Mouse (Mus musculus) ovary, postnatal 14 days (tissue): ENCODE data around the gene Gm17545.
"Not testable (repeated sequence)": the region's sequence is repeated elsewhere in the genome, so short reads cannot be mapped to it uniquely, and the experiment has no call there.

ENCODE experiments used
- DNase-seq: peaks from one replicate; pipeline ENCODE4 v3.0.0; 2022; ENCODE audit warnings: low spot score

Gm17545 gene

GRCm38 (mm10) chr9:22453990-22454389 lies at the start of gene Gm17545:
Gene Gm17545 (plus strand): TSS chr9:22454290.
- not testable (repeated sequence) for DNase-seq

GRCm38 (mm10) chr9:22405414-22405813 lies 48.7 kb upstream of the Gm17545 start:
- no peak for DNase-seq

GRCm38 (mm10) chr9:22407633-22408032 lies 46.5 kb upstream of the Gm17545 start:
- DNase-seq, result not testable (repeated sequence)

- not testable (repeated sequence) for DNase-seq
Measured at GRCm38 (mm10) chr9:22408344-22408743, 45.7 kb upstream of the Gm17545 start.

DNA sequence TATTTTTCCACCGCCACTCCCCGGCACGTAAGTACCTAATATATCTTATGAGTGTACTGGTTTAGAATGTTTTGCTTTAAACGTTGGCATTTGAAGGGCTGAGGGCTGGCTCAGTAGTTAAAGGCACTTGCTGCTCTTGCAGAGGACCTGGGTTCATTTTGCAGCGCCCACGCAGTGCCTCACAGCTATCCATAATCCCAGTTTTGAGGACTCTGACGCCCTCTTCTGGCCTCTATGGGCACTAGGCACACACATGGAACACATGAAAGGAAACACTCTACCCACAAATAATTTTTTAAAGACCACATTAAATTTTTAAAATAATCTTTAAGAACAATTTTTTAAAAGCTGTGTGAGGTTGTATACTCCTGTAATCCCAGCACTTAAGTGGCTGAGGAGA lies 44.6 kb upstream of the Gm17545 start:
- DNase-seq, result no peak

- peak; percentile 90 for DNase-seq
Measured at GRCm38 (mm10) chr9:22411002-22411857, 42.9 kb upstream of the Gm17545 start, which contains the start of gene 9530077C05Rik. Gene 9530077C05Rik (plus strand): TSS chr9:22411513.

- DNase-seq, result no peak
Measured at GRCm38 (mm10) chr9:22416187-22416586, 37.9 kb upstream of the Gm17545 start.

GRCm38 (mm10) chr9:22417547-22417946 lies 36.5 kb upstream of the Gm17545 start:
- no peak for DNase-seq

DNA sequence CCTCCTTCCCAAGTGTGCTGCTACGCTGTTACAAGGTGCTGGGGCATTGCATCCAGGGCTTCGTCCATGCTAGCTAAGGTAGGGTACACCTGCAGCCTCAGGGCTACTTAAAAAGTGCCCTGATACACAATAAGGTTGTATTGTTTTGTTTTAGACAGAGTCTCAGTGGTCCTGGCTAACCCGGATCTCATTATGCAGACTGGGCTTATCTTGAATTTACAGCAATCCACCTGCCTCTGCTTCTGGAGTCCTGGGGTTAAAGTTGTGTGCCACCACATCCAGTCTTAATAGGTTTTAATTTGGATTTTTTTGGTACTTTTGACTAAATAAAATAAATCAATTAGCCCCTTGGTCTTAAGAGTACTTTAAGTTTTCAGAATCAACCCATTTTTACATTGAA lies 34.2 kb upstream of the Gm17545 start:
- no peak for DNase-seq

- DNase-seq, result no peak
Measured at GRCm38 (mm10) chr9:22420491-22420890, 33.6 kb upstream of the Gm17545 start.

- no peak for DNase-seq
Measured at GRCm38 (mm10) chr9:22422559-22422958, 31.5 kb upstream of the Gm17545 start.

- no peak for DNase-seq
Measured at GRCm38 (mm10) chr9:22423507-22423906, 30.6 kb upstream of the Gm17545 start.

GRCm38 (mm10) chr9:22424196-22424595 lies 29.9 kb upstream of the Gm17545 start:
- DNase-seq, result no peak

DNA sequence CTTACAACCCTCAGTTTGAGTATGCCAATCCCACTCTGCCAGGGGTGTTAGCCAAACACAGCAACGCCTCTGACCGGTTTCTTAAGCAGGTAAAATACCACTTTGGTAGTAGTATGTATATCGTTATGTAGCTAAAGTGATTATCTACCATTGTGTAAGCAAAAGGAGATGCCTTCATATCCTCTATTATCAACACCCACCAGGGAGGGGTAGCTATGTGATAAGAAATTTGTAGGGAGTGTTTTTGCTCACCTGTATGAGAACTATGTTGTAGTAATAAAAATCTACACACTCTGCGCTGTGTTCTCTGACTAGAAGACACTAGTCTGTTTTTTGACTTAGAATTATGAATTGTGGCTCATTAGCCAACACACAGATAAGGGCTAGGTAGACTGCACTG lies 29.4 kb upstream of the Gm17545 start:
- no peak for DNase-seq

GRCm38 (mm10) chr9:22428028-22428665 lies 25.9 kb upstream of the Gm17545 start:
- DNase-seq, result no peak

DNA sequence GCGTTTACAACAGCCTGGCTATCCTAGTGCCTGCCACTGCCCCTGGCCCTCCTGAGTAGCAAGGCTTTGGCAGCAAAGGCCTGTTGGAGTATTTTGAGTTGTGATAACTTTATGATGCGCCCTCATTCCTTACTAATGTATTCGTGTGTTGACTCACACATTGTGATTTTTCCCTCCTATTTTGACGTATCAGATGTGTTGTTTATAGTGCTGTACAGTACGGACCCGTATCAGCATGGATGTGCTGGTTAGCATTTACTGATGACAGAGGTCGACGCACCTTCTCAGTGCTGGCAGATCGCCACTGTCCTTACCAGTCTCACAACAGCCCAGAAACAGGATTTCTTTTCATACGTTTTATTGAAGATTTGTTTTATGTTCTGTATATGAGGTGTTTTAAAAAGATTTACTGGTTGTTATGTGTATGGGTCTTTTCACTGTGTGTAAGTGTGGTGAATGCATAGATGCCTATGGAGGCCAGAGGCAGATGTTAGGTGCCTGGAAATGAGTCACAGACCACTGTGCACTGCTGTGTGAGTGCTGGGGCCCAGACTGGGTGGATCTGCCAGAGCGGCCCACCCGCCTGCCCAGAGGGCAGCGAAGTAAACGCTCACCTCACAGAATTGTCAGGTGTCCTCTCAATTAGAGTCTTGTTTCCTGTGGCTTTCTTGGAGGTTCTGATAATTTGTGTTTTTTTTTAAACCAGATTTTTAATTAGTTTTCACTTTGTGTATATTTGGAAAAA lies 25.3 kb upstream of the Gm17545 start:
- DNase-seq, result no peak

- DNase-seq, result no peak
Measured at GRCm38 (mm10) chr9:22429533-22430241, 24.4 kb upstream of the Gm17545 start.

- DNase-seq, result no peak
Measured at GRCm38 (mm10) chr9:22430315-22430840, 23.7 kb upstream of the Gm17545 start.

GRCm38 (mm10) chr9:22433221-22433620 lies 20.9 kb upstream of the Gm17545 start:
- DNase-seq, result no peak

GRCm38 (mm10) chr9:22434101-22434500 lies 20.0 kb upstream of the Gm17545 start:
- no peak for DNase-seq

GRCm38 (mm10) chr9:22438826-22439225 lies 15.3 kb upstream of the Gm17545 start:
- no peak for DNase-seq

- DNase-seq, result no peak
Measured at GRCm38 (mm10) chr9:22443157-22443556, 10.9 kb upstream of the Gm17545 start.
